Mouse (Mus musculus): ENCODE data around the gene Dars2.
"Not testable (repeated sequence)": the region's sequence is repeated elsewhere in the genome, so short reads cannot be mapped to it uniquely, and the experiment has no call there.

Dars2 gene

DNA sequence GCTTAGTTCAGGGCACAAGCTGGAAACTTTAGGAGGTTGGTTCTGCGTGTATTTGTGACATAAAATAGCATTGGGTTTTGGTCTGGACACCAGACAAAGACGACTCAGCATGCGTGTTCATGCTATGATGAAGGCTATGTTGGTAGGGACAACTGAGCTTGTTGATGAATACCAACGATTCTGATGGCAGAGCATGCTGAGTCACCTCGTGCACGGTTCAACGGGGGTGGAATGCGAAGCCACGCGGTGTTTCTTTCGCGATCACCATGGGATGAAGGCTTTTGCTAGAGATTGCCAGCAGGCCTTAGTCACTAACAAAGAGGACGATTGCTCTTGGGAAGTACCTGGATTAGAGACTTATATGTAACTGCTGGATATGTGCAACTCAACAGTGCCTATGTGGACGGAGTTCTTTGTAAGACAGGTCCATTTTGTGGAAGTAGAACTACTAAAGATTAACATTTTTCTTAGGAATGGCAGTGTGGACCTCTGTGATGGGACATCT, 35.1 kb downstream of the Dars2 start:
- DNase-seq (ENCODE audit: low spot score in 2 of 2): no peak

DNA sequence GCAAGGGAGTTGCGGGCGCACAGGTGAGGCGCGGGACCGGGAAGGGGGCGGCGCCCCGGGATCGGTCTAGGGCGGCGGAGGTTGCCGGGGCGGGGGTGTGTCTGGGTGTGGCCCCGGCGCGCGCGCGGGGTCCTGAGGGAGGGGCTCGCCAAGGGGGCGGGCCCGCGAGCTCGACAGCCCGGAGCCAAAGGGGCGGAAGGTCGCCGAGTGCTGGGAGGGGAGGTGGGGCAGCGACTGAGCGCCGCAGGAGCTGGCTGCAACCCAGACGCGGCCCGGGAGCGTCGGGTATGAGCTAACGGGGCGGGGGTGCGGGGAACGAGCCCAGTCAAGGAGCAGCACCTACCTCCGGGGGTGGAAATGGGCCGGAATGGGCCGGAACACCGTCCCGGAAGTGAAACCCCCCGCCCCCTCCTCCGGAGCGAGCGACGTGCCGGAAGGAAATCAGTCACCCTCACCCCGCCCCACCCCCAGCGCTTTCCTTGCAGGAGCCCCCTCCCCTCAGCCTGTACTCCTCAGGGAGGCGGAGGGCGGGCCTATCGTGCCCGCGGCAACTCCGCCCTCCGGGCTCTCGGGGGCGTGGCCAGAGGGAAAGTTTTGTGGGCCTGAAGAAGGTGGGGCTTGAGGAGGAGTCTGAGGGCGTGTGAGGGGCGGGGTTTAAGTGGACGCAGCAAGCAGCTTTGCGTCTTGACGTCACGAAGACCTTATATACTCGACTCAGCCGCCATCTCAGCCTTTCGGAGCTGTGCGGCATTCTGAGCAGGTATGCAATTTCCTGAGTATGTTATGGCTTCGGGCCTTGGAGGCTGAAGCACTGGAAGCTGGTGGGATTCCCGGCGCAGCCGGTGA, 35.8 kb downstream of the Dars2 start, which contains the start of gene Zbtb37:
TSS of gene Zbtb37 (minus strand) at position 415 of the 846 bp plus-strand sequence.
- peak; percentile 91 to 96 for DNase-seq (ENCODE audit: low spot score in 2 of 2)

DNA sequence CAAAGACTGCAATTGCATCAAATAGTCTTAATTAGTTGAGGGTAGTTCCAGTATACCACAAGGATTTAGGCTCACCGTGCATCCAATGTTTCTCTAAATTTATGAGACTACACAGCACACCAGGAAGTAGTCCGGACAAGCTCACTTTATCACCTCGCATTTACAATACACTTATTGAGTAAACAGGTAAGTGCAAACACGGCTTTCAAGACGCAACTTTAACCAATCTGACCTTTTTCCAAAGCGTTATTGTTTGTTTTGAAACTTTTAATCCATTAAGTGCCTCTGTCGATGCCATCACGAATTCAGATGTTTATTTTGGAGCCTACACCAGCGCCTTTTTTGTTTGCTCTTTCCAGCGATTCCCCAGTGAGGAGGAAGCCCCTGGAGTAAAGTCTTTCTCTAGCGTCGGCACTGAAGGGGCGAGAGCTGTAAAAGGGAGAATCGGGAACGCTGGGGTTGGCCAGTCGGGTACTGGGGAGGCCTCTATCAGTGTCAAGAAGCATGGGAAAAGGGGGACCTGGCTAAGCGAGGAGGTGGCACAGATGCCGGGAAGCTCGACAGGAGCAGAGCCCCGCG, 36.5 kb downstream of the Dars2 start:
- no peak for DNase-seq (ENCODE audit: low spot score in 2 of 2)

DNA sequence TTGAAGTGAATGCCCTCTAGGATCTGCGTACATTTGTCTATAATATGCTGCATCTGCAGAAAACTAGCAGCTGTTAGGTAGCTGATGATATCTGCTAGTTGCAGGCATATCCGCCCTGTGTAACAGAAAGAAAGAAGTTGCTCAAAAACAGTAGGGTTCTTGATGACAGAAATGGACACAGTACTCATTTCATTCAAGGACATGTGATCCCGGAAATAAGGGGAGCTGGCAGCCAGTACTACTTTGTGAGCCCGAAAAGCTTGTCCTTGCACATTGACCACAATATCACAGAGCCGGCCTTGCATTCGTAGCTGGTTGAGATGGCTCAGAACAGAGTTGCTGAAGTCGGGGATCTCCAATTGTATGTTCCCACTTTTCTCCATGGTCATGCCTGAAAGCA, 38.1 kb downstream of the Dars2 start:
- DNase-seq (ENCODE audit: low spot score in 2 of 2): no peak

DNA sequence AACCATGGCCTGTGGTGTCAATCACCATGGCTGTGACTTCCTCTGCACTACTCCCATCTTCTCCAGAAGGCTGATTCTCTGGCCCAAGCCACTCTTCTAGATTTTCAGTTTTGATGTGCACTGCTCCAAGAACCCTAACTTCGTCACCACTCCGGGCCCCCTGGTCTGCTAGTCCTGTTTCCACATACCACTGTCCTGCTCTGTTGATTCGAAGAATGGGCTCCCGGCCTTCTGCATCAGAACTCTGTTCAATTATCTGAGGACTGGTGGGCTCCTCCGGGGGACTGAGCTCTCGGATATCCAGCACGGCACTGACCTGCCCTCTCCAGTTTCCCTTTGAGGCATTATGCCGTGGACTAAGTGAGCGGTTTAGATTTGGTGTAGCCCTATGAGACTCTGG, 38.6 kb downstream of the Dars2 start:
- DNase-seq (ENCODE audit: low spot score in 2 of 2): no peak

DNA sequence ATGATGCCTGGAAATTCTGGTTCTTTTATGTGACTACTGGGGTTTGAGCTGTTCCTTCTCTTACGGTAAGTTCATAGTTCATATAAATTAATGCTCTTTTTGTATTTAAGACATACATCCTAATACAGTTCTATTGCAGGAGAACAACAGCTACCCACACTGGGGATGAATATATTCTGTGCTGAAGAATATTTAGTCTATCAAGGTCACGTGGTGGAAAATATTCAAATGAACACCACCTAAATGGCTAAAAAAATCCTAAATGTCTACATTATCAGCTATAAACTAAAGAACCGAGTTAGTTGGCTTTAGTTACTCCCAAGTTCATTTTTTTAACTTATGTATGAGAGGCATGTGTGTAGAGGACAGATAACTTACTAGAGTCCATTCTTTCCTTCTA, 40.4 kb downstream of the Dars2 start:
- no peak for DNase-seq (ENCODE audit: low spot score in 2 of 2)

DNA sequence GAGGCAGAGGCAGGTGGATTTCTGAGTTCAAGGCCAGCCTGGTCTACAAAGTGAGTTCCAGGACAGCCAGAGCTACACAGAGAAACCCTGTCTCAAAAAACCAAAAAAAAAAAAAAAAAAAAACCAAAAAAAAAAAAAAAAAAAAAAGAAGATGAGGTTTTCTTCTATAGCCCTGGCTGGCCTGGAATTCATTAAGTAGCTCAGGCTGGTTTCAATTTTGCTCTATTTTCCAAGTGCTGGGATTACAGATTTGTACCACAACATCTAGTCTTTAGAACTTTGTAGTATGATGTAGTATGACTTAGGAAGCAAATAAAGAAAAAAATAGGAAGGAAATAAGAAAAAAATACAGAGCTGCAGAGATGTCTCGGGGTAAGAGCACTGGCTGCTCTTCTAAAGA, 42.0 kb downstream of the Dars2 start:
- not testable (repeated sequence) for DNase-seq (ENCODE audit: low spot score in 2 of 2)

DNA sequence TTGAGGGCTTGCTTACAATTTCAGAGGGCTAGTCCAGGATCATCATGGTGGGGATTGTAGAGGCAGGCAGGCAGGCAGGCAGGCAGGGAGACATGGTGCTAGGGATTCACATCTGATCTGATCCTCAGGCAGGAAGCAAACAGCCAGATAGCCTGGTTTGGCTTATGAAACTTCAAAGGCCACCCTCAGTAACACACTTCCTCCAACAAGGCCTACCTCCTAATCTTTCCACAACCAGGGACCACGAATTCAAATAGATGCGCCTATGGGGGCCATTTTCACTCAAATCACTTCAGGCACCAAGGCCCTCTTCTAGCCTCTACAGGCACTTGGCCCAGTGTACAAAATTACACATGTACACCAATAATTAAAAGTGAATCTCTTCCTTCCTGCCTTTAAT, 43.3 kb downstream of the Dars2 start:
- no peak for DNase-seq (ENCODE audit: low spot score in 2 of 2)

DNA sequence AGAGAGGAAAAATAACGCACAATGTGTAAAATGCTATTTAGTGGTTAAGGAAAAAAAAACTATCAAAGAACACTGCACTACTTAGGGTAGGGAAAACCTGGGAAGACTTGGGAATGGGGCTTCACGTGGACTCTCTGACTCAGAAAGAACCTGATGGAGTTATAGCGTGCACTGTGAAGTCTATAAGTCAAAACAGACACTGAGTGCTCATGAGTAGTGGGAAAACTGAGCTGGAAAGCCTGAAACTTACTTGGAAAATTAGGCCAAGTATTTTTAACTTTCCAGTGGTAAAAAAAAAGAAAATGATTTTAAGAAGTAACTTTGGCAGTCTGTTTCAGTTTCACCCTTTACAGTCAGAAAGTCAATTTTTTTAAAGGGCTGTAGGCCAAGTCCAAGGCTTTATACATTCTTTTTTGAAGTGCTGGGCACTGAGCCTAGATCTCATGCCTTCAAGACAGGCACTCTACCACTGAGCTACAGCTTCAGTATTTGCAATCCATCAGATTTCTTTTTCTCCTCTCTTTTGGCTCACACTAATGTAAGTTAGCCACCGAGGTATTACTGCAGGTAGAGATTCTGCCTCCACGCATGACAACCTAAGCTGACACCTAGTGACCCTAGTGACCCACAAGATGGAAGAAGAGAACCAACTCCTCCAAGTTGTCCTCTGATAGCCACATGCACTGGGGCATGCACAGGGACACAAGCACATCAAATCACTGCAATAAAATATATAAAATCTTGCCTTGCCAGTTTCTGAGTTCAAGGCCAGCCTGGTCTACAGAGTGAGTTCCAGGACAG, 44.8 kb downstream of the Dars2 start:
- no peak for DNase-seq (ENCODE audit: low spot score in 2 of 2)

DNA sequence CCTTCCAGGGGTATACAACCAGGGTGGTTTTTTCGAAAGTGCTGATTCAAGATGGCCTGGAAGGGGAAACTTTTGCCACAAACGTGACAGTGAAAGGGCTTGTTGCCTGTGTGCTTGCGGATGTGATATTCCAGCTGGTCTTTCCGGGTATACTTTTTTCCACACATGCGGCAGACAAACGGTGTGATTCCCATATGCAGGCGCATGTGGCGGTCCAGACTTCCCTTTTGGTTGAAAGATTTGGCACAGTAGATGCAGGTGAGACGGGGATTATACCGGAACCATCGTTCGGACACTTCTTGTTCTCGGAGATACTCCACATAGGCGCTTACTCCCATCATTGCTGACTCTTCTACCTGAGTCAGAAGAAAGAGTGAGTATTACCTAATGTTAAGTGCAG, 50.4 kb downstream of the Dars2 start:
- DNase-seq (ENCODE audit: low spot score in 2 of 2): no peak

DNA sequence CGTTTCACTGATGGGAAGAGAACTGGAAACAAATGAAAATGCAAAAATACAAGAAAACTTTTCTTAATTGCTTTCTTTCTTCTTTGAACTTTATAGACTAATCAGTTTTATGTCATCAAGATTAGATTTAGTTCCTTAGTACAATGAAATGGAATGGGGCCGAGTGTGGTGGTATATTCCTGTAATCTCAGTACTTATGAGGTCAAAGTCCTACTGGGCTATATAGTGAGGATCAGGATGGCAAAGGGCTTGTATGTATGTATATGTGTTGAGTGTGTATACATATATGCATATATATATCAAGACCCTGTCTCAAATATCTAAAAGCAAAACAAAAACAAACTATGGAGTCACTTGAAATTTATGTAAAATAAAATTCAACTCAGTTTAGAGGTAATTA, 54.1 kb downstream of the Dars2 start:
- no peak for DNase-seq (ENCODE audit: low spot score in 2 of 2)

DNA sequence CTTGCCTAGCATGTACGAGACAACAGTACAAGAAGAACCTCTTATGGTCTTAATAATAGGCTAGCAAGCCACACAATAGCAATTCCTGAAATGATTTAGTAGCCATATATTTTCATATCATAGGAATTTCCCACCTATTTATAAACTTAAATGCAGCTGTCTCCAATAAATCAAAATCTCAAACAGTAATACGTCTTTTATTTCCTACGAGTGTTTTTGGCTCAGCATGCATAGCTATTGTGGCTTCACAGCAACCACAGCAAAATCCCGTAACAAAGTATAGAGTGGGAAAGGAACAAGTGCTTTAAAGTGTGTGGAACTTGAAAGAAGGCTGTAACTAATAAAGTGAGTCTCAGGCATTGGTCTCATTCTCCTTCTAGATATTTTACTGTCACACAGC, 60.0 kb downstream of the Dars2 start:
- DNase-seq (ENCODE audit: low spot score in 2 of 2): no peak

DNA sequence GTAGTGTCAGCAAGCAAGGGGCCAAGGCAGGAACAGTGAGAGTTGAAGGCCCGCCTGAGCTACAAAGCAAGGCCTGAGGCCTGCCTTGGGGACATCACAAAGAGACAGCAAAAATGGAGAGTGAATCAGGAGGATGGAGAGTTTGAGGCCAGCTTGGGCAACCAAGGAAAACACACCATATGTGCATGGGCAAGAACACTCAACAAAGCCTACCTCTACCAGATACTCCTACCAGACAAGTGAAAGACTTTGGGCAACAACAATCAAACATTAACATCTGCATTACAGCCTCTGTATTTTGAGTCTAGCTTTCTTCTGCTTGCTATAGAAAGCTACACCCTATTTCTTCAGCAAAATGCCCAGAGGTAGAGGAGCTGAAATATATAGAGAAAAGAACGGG, 62.4 kb downstream of the Dars2 start:
- DNase-seq (ENCODE audit: low spot score in 2 of 2): no peak

DNA sequence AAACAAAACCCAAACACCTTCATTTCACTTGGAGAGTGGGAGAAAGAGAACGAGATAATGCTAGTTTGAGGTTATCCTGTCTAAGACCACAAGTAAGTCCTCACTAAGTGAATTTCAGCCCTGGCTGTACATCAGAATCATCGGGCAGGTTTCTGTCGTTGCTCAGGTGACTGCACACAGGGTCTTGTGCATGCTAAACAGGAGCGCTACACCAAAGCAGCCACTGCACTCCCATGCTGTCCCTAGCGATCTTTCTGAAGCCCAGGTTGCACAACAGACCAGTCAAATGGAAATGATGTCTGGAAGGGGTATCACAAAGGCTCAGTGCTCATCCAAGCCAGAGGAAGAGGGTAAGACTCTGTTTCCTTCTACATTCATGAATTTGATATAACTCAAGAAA, 64.0 kb downstream of the Dars2 start:
- no peak for DNase-seq (ENCODE audit: low spot score in 2 of 2)

DNA sequence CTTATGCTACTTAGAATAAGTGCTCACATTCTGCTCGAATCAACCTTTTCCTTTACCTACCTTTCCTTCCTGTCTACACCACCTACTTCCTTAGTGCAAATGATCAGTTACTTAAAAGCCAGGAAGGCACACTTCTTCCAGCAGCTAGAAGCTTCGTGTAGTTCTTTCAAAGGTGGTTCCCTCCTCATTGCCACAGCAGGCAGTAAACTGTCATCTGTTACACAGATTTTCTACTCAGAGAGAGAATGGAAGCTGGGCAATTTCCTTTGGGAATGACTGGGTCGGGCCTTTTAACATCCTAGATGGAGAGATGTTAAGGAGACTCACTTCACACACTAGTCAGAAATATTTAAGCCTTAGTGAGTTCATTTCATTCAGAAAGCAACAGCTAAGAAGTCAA, 64.9 kb downstream of the Dars2 start:
- DNase-seq (ENCODE audit: low spot score in 2 of 2): no peak

DNA sequence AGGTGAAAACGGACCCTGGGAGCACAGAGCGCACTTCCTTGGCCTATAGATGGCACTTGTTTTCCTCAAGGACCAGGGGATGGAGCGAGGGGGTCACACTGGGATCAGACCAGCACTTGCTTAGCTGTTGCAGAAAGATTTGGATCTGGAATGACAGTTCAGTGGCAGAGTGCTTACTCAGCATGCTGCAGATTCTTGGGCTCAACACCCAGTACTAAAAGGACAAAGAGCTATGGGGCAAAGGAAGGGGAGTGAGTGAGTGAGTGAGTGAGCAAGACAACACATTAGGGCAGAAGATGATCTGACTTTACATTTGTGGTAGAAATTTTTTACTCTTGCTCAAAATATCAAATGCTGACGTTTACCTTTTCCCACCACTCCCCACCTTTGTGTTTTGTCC, 65.5 kb downstream of the Dars2 start:
- DNase-seq (ENCODE audit: low spot score in 2 of 2): no peak

DNA sequence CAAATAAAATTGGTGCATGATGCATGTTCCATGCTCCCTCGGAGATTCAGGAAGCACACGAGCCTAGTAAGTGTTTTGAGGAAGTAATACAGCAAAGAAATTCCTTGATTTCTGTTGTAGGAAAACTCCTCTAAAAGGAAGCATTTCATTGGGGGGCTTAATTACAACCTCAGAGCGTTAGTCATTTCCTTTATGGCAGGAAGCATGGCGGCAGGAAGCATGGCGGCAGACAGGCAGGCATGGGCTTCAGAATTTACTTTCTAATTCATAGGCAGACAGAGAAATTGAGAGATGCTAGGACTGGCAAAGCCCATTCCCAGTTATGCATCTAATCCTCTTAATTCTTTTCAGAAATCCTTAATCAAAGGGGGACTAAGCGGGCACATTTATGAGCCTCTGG, 76.6 kb downstream of the Dars2 start:
- DNase-seq (ENCODE audit: low spot score in 2 of 2): no peak
